Mouse (Mus musculus): Measurements from ENCODE around the gene Cpeb1. TPM values are rescaled to one million over a fixed set of nuclear protein-coding genes. Genes with fewer than 3 reads are reported as not detected.

Cpeb1 gene
- 19.3 TPM for polyA plus RNA-seq (2014; fragmentation: Illumina TruSeq; extraction: RNeasy Lipid Tissue Mini Kit (QIAGEN cat#74804); ENCODE audit: low read depth, low replicate concordance)

DNA sequence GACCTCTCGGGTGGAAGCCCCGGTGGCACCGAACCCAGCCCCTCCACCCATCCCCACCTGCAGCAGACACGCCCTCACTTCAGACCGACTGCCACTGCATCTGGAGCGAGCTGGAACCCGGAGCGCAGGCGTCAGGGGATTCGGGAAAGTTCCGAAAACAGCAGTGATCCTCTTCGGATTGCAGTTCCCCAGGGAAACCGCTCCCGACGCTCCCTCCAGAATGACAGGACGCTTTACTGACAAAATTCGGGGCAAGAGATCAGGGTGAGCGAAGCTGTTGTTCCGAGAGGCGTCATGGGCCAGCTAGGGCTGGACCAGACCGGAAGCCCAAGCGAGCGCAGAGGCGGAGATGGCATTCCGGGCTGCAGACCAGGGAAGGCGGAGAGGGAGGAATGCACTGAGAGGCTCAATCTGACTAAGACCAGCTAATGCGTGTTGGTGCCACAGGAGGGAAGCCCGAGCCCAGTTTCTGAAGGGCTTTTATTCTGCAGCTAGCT is at the start of gene Cpeb1:
TSS of gene Cpeb1 (minus strand) at position 311 of the 497 bp plus-strand sequence.

DNA sequence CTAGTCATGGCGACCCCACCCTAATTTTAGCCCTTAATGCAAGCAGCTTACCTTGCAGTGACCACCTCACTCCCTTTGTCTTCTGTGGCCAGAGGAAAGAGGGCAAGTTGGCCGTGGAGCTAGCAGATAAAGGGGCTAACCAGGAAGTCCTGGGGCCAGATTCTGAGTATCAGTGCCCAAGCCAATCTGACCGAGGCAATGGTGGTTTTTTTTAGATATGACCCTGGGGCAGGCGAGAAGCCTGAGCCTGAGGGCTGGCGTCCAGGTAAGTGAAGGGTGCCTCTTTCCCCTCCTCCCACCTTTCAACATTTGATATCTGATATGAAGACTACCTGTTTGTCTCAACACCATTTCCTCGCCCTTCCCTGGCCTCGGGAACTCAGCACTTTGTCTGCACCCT is 42.9 kb upstream of the Cpeb1 start, which contains the start of gene BC048679:
TSS of gene BC048679 (minus strand) at position 101 of the 400 bp plus-strand sequence.

DNA sequence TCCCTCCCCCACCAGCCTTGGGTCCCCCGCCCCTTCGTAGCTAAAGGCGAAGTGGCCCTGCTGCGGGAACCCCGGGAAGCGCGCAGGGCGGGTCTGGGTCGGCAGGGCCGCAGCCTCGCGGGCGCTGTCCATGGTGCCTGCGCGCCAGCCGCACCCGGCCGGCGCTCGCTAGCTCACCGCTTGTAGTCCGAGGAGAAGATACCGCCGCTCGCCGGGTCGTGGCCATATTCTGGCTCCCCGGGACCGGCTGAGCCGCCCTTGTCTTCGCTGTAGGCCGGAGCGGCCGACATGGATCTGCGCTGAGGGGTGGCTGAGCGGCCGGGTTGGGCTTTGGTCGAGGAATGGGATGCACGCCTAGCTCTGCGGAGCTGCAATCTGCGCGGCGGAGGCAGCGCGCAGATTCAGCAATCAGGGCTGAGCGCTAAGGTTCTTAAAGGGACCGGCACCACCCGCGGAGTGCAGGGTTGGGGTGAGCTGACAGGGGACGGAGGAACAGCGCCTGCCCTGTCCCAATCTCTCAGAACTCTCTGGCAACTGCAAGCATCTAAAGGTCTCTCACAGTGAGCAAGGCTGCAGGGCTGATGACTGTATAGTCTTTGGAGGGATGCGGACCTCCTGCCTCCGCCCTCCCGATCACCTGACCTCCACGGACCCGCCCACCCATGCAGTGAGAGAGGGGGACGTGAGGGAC is 38.2 kb upstream of the Cpeb1 start, which contains the start of gene Ap3b2:
TSS of gene Ap3b2 (minus strand) at position 595 of the 691 bp plus-strand sequence.

DNA sequence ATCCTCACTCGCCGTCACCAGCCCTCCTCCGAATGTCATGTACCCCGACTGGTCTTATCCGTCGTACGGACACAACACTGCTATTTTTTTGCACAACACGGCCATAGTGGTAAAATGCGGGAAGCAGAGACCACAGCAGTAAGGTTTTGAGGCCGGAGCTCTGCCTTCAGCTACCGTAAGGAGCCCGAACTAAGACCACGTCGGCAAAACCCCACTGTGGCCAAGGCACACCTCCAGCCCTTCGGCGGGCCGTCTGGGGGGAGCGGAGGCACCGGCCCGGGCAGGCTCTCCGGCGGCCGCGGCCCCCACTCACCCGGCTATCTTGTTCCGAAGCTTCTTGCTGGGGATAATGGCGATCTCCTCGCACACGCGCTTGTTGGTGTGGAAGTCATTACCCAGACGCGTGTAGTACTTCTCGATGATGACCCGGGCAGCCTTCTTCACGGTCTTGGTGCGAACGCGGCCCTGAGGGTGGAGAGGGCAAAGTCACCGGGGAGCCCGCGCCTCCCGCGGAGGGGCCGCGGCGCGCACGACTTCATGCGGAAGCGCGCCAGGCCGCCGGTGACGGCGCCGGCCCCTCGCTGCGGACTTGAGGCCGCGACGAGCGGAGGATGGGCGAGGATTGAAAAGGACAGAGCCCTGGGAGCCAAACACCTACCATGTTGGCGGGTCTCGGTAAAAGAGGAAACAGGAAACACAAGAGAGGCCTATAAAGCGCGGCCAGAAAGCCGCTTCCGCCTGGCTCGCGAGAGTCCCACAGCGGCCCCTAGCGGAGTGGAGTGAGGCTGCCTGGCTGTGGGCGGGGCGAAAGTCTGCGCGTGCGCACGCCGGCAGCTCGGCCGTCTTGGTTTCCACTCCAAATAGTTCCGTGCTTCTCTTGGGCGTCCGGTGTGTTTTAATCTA is 110.5 kb downstream of the Cpeb1 start, which contains the start of gene Rps17:
TSS of gene Rps17 (minus strand) at position 711 of the 903 bp plus-strand sequence.

Other genes starting within 250 kb of the Cpeb1 start
- gene Pde8a, start 241.9 kb downstream of the Cpeb1 start, polyA plus RNA-seq (2014; fragmentation: Illumina TruSeq; extraction: RNeasy Lipid Tissue Mini Kit (QIAGEN cat#74804); ENCODE audit: low read depth, low replicate concordance) = 121 TPM
- 353 TPM for gene Rps17, start 110.2 kb downstream of the Cpeb1 start, polyA plus RNA-seq (2014; fragmentation: Illumina TruSeq; extraction: RNeasy Lipid Tissue Mini Kit (QIAGEN cat#74804); ENCODE audit: low read depth, low replicate concordance)
- not detected for gene Ap3b2, start 38.5 kb upstream of the Cpeb1 start, polyA plus RNA-seq (2014; fragmentation: Illumina TruSeq; extraction: RNeasy Lipid Tissue Mini Kit (QIAGEN cat#74804); ENCODE audit: low read depth, low replicate concordance)
- not detected for gene BC048679, start 42.8 kb upstream of the Cpeb1 start, polyA plus RNA-seq (2014; fragmentation: Illumina TruSeq; extraction: RNeasy Lipid Tissue Mini Kit (QIAGEN cat#74804); ENCODE audit: low read depth, low replicate concordance)
- not detected for gene Fsd2, start 111.5 kb upstream of the Cpeb1 start, polyA plus RNA-seq (2014; fragmentation: Illumina TruSeq; extraction: RNeasy Lipid Tissue Mini Kit (QIAGEN cat#74804); ENCODE audit: low read depth, low replicate concordance)
- 7.3 TPM for gene Whamm, start 115.8 kb upstream of the Cpeb1 start, polyA plus RNA-seq (2014; fragmentation: Illumina TruSeq; extraction: RNeasy Lipid Tissue Mini Kit (QIAGEN cat#74804); ENCODE audit: low read depth, low replicate concordance)